Mouse (Mus musculus): Measurements from ENCODE around the gene Gm20837. TPM values are rescaled to one million over a fixed set of nuclear protein-coding genes. Genes with fewer than 3 reads are reported as not detected.
"Not testable (repeated sequence)": the region's sequence is repeated elsewhere in the genome, so short reads cannot be mapped to it uniquely, and the experiment has no call there.

Gene Gm20837
- not detected in 2 replicates for polyA plus RNA-seq (2015; fragmentation: Nextera tagmentation; extraction: Ambion mirVana)

- not testable (repeated sequence) for H3K4me3 ChIP-seq (ENCODE audit: low read depth, low read length); DNase-seq (ENCODE audit: low spot score); H3K27ac ChIP-seq (replicated peaks); H3K4me2 ChIP-seq (replicated peaks; ENCODE audit: low read depth); H3K4me1 ChIP-seq (replicated peaks; ENCODE audit: control insufficient read depth, insufficient read depth); H3K36me3 ChIP-seq (ENCODE audit: control insufficient read depth, insufficient read depth, low read length); ATAC-seq (ENCODE audit: low FRiP score, low TSS enrichment); H3K9me3 ChIP-seq (ENCODE audit: control insufficient read depth, low read length); H3K27me3 ChIP-seq (ENCODE audit: control insufficient read depth, insufficient read depth, low read length); H3K9ac ChIP-seq (ENCODE audit: low read length)
- no CpG with 5 or more reads among the region's 7 CpGs for WGBS
Measured at GRCm38 (mm10) chrY:90400948-90401347, at the start of gene Gm20837. Gm20837 (plus strand) TSS chrY:90401248.
